Mouse (Mus musculus) inflammation-experienced regulatory T-cells, adult 6 months (primary cell): ENCODE measurements around the gene Hacl1. TPM values are rescaled to one million over a fixed set of nuclear protein-coding genes. Genes with fewer than 3 reads are reported as not detected.

Experiments used
- ATAC-seq: one replicate; pipeline ENCODE4 v1.8.0; 2017
- polyA plus RNA-seq, 3 experiments: library from polyadenylated mRNA; unstranded; fragments of 100-300 nt; shearing (Covaris generic); gene quantifications; one replicate each; pipeline ENCODE4 v1.2.1; 2017

The Hacl1 gene
- 10 to 100 TPM; 23.5 to 36.6 (median 25.0) TPM for polyA plus RNA-seq

- peak; percentile 97 for ATAC-seq
These were observed at the start of gene Hacl1, which contains the start of gene Btd for GRCm38 (mm10) chr14:31640890-31641505. TSS of gene Hacl1 (minus strand) at chr14:31641286. TSS of gene Btd (plus strand) at chr14:31641028.

DNA sequence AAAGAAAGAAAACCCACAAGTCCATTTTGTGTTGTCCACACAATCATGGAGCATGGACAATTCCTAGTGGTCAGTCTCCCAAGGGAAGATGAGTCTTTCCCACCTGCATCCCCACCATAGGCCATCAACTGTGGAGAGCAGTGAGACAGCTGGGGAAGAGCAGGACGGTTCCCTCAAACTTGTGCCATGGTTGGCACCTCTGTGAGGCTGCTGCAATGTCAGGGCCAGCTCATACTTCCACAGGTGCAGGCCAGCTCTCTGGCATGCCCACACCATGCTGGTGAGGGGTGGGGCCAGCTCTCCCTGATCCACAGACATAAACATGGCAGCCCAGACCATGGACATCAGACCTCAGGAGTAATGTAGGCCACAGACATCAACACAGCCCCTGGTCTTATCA is 45.1 kb upstream of the Hacl1 start:
- ATAC-seq, result no peak

GRCm38 (mm10) chr14:31685680-31686079 is 44.6 kb upstream of the Hacl1 start:
- ATAC-seq, result peak; percentile 67

GRCm38 (mm10) chr14:31684343-31685040 is 43.4 kb upstream of the Hacl1 start:
- peak; percentile 77 for ATAC-seq

- ATAC-seq, result no peak
These were observed 42.5 kb upstream of the Hacl1 start for GRCm38 (mm10) chr14:31683610-31684009.

DNA sequence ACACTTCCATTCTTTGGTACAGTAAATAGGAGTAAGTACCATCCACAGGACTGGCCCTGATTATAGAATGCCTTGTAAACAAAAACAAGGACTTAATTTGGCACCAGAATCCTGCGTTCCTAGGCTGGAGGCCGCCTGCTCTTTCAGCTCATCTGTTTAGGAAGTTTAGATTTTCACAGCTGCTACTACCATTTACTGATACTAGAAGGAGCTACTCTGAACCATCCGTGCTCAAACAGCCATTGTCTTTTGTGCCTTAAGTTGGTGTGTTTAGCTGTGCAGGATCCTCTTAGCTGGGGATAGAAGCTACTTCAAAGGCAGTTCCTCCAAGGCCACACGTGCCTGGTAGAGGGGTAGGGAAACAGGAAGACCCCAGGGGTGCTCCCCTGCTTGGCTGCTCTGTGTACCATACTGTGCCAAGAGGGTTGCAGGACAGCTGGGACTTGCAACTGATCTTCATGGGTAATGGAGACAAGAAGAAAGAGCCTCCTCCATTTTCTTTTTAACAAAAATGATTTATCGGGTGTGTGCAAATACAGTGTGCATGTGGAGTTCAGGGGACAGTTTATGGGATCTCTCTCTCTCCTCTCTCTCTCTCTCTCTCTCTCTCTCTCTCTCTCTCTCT is 41.0 kb upstream of the Hacl1 start:
- no peak for ATAC-seq

GRCm38 (mm10) chr14:31681291-31681690 is 40.2 kb upstream of the Hacl1 start:
- no peak for ATAC-seq

DNA sequence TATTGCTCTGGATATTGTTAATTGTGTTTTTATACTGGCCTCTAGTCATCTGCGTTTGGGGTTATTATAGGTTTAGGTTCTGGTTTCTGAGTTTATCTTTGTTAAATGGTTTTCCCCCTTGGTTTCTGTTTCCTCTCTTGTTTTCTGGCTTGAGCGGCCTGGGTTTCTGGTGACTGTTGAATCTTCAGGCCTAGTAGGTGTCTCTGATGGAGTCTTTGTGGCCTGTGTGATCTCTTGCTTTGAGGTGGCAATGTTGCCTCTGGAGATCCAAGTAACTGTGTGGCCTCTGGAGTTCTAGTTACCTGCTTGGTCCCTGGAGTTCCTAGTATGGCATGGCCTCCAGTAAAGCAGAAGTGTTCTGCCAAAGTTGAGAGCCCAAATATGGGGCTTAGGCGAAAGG is 39.6 kb upstream of the Hacl1 start:
- ATAC-seq, result no peak

DNA sequence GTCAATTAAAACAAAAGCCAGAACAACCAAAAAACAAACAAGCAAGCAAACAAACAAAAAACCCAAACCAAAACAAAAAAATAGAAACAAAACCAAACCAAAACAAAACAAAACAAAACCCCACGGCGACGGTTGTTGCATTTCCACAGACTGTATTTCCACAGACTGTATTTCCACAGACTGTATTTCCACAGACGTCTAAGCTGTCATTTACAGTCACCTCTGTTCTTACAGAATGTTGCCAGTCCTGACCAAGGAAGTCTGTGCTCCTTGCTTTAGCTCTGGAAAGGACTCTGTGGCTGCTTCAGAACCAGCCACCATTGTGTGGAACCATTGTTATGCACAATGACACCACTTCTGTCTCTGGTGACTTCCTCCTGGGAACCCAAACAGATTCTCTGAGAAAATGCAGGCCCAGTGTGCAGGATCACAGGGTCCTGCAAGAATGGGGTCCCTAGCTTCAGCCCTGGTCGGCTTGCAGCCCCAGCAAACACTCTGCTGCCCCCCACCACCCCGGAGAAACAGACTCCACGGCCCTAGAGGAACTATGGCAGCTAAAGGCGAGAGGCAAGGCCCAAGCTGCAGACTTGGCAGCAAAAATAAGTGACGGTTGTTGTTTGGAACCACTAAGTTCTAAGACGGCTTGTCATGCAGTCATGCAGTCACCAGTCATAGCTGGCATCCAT is 30.7 kb upstream of the Hacl1 start:
- ATAC-seq, result no peak

- peak; percentile 90 for ATAC-seq
These were observed 28.8 kb upstream of the Hacl1 start for GRCm38 (mm10) chr14:31669642-31670490.

DNA sequence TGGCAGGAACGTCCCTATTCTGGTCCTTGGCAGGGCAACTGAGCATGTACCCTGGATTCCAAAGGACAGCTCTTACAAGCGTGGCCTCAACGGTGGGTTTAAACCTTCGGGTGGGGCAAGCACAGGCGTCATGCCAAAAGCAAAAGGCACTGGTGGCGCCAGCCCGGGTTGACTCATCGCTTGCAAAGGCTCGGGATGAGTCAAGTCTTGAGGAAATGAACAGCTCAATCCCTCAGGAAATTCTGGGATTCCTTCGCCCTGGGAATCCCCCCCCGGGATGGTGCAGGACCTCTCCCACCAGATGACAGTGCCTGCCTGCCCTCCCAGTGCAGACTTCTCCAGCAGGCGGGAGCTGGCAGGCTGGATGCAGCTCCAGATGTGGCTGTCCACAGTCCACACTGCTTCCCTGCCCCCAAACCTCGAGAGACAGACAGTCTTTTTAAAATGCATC is 28.1 kb upstream of the Hacl1 start:
- no peak for ATAC-seq

DNA sequence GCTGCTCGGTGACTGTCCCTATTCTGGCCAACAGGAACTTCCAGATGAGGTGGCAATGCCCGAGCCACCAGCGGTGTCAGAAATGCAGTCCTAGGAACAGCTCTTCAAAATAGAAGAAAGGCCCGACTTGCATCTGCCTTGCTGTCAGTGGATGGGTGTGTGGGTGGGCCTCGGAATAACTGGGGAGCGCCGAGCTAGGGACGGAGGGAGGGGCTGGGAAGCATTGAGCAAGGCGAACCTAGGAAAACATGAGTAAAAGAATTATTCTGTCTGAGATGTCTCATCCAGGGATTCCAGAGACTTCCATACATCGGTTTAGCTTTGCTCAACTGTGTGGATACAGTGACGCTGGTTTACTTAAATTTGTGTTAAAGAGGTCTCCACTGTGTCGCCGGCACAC is 27.2 kb upstream of the Hacl1 start:
- ATAC-seq, result no peak

DNA sequence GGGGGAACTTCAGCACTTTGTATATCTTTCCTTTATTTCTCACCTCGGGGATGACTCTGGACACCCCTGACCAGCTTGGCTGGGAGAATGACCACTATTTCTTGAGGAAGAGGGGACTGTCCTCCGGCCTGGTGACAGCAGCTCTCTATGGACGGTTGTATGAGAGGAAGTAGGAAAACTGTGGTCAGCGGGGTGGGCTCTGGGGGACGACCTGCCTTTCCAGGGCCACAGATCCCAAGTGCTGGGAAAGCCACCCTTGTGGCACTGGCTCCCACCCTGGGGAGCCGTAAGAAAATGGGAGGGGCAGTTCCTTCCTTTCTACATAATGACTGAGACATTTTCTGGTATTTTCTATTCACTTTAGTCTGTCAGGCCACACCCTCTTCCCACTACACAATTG is 26.7 kb upstream of the Hacl1 start:
- ATAC-seq, result no peak

DNA sequence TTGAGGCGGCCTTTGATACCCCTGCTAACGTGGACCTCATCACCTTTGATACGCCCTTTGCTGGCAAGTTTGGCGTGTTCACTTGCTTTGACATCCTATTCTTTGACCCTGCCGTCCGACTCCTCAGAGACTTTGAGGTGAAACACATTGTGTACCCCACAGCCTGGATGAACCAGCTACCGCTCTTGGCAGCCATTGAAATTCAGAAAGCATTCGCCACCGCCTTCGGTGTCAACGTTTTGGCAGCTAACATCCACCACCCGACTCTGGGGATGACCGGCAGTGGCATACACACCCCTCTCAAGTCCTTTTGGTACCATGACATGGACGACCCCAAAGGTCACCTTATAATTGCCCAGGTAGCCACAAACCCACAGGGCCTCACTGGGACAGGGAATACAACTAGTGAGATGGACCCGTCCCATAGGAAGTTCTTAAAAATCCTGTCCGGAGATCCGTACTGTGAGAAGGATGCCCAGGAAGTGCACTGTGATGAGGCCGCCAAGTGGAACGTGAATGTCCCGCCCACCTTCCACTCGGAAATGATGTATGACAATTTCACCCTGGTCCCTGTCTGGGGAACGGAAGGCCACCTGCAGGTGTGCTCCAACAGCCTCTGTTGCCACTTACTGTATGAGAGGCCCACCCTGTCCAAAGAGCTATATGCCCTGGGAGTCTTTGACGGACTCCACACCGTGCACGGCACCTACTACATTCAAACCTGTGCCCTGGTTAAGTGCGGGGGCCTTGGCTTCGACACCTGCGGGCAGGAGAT is 26.0 kb upstream of the Hacl1 start:
- no peak for ATAC-seq

- no peak for ATAC-seq
These were observed 24.5 kb upstream of the Hacl1 start for GRCm38 (mm10) chr14:31665566-31665940.

DNA sequence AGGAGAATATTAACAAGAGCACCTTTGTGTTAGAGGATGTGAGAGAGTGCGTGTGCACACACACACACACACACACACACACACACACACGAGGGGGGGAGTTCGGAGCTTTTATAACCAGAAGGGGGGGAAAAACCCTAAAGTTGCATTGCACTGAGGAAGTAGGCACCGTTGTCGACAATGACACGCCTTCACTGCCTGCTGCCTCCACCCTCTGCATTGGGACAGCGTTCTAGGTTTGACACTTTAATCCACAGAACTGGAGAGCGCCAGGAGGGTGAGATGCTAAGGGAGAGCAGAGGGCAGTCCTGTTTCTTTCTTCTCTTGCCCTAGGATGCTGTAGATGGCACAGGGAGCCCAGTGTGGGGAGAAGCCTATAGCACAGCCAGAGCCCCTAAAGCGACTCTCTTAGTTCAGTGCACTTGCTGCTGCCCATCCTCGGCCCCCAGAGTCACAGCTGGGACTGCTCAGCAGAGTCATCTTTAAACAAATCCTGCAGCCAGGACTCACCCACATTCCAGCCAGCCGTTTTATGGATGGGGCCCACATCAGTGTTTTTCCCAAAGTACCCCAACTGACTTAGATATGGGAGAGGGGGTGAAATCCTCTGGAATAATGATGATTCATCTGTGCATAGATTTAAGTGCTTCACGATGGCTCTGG is 23.9 kb upstream of the Hacl1 start:
- peak; percentile 65 for ATAC-seq

DNA sequence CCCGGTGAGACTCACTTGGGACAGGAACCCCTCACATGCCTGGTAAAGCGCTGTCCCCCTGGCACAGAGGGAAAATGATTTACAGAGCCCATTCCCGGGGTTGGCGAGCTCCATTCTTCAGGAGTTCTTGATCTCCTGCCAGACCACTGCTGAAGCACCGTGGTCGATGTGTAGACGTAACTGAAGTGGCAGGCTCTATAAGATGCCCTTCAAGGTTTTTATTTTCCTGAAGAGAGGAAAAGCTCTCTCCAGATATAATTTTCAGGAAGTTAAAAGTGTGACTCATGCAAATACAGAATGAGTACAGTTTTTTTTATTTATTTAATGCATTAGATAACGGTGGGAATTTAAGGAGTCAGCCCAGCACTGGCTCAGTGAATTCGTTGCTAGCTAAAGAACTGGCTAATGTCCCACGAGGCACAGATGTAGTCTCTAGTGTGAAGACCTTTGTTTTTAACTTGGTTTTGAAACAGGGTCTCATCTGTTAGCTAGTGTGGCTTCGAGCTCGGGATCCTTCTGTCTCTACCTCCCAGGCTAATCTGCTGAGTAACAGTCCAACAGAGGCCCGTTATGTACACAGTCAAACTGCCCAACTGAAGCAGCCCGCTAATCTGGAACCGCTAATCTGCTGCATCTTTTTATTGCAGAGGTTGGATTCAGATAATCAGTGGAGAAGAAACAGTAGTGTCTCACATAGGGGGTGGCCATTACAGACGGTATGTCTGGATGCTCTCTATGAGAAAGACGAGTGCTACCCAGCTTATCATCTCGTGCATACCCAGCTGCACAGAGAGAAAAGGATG is 23.2 kb upstream of the Hacl1 start:
- ATAC-seq, result no peak

DNA sequence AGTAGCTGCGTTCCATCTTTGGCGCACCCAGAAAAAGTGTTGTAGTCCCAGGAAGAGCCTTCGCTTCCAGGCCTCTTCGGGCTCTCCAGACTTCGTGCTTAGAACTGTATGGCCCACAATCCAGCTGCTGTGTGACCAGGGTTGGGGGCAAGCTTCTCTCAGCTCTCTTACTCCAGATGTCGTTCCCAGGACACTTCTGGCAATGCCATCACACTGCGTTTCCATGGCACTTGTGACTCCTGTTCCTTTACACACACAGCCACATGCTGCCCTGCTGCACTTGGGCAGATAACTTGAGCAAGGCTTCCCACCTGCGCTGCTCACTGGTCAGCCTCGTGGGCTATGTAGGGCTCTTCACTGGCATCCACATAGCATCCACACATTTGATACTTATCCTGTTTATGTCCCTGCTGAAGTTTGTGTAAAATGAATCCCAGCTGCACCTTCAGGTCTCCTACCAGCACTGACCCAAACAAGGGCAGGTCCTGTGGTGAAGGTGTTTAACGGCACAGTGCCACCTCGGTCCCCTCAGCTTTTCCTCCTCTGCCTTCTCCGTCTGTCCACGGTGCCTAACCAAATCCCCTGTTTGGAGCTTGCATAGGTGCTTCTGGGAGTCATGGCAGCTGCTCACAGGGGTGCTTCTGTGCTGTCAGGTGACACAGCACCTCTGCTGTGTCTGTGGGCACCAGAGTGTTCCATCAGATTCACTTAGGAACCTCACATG is 22.5 kb upstream of the Hacl1 start:
- no peak for ATAC-seq

DNA sequence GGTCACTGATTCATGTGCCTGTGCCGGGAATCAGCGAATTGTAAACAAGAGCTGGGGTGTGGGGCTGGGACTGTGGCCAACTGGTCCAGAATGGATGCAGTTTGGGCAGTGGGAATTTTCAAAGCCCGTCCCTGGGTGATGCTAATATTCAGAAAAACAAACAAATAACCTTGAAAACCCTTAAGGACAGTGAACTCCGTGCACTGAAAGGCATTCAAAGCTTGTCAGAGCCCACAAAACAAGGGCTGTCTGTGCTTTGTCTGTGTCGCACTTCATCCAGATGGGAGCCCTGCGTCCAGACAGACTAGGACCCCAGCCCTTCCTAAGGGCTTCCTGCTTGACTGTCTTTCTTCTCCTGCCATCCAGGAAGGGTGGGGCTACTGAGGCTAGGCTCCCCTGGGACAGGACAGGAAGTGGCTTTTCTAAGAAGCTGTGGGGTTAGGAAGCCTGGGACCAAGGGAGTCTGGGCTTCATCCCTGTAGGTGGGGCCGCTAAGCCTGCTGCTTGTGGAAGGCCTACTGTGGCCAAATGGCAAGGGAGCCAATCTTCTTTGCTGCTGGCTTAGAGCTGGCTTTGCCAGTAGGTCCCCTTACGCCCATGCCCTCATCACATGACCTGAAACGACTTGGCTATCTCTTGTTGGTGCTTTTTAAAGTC is 21.6 kb upstream of the Hacl1 start:
- ATAC-seq, result peak; percentile 12
